Mouse (Mus musculus) ovary, postnatal 10 days (tissue): ENCODE data around the gene 2810004N23Rik.

Experiments used
- DNase-seq: peaks from one replicate; pipeline ENCODE4 v3.0.0; 2022; ENCODE audit warnings: low spot score

The 2810004N23Rik gene

DNA sequence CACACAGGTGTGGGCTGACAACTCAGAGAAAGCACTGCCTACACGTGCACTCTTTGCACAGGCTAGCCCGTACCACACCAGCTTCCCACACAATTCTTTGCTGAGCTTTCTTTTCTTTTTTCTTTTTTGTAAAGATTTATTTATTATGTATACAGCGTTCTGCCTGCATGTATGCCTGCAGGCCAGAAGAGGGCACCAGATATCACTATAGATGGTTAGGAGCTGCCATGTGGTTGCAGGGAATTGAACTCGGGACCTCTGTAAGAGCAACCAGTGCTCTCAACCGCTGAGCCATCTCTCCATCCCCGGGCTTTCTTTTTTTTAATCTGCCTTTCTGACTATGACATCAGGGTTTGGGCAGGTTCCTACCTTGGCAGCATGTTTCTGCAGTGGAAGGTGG is 39.4 kb downstream of the 2810004N23Rik start:
- no peak for DNase-seq

DNA sequence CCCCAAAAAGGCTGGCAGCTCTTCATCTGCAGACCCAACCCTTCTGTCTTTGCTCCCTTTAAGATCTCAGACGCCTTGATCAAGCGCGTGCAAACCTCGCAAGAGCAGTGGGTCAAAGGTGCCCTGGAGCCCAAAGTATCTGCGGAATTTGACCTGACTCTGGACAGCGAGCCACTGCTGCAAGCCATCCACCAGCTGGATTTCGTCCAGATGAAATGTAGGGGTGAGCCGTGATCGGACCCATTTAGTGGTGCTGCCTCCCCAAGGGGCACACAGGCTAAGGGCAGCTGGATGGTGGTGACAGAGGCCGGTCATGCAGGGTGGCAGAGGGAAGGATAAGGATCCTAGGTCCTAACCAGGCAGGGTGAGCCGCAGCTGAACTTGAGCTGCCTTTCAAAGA is 42.8 kb downstream of the 2810004N23Rik start:
- no peak for DNase-seq

DNA sequence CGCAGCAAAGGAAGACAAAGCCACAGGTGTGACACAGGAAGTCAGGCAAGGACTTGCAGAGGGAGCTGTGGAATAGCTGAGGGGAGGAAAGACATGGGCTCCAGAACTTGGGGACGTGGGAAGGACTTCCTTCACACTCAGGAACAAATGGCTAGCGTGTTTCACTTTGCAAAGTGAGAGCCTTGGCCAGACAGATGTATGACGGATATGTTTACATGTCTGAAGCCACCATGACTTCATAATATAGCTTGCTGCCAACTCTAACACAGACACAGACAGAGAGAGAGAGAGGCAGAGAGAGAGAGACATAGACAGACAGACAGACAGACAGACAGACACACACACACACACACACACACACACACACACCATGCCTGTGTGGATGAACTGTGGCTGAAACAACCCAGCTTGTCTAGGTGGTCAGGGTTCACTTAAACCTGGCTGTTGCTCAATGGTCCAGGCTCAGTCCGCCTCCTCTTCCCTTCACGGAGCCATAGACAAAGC is 43.3 kb downstream of the 2810004N23Rik start:
- no peak for DNase-seq

DNA sequence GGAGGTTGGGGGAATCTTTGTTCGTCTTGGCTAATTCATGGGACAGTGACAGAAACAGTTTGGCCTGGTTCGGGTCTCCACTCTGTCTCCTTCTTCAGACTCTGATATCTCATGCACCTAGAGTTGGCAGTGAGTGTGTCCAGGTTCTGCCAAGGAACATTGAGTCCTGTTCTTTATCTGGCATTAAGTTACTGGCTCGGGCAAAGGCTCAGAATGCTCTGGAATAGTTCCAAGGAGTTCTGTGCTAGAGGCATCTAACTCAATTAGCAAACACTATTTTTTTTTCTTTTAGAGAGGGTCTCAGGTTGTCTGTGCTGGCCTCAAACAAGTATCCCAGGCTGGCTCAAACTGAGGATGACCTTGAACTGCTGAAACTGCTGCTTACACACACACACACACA is 45.6 kb downstream of the 2810004N23Rik start:
- DNase-seq = no peak

DNA sequence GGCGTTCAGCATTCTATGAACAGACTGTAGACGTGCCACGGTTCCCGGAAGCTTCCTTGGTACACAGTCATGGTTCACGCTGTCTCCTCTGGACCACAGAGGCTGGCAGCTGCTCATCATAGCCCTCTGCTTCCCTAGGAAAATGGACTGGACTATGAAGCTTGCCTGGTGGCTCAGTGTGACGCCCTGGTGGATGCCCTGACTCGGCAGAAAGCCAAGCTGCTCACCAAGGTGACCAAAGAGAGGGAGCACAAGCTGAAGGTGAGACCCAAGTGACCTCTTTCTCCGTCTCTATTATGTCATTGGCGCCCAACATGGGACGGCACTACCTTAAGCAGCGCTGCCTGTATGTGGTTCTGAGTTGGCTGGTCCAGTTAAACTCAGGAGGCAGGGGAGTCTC is 46.1 kb downstream of the 2810004N23Rik start:
- DNase-seq = no peak

DNA sequence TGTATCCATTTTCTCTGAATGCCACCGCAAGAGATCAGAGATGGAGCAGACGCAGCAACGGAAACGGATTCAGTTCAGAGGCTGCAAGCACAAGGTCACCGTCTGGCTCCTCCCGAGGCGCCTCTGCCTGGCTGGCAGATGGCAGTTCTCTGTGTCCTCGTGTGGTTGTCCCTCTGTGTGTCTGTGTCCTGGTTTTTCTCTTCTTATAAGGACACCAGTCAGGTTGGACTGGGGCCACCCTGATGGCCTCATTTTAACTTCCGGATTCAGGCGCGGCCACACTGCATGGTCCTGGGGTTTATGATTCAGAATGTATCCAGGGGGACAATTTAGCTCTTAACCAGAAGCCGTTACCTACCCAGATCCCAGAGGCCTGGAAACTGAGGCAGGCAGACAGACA is 47.0 kb downstream of the 2810004N23Rik start:
- DNase-seq = no peak

DNA sequence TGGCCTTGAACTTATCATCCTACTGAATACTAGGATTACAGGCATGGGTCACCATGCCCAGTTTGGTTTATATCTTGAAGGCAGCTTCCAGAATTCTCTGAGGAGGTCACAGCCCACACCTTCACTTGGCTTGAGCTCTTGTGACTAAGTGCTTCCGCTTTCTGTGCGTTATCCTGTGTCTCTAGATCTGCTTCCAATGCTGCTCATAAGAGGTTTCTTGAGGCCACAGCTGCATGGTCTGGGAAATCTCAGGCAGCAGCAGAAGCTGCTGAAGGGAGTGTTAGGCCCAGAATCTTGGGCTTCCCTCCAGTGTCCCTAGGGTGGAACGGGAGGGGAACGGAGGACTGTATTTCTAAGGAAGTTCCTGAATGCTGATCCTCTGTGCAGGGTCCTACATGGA is 49.6 kb downstream of the 2810004N23Rik start:
- no peak for DNase-seq

DNA sequence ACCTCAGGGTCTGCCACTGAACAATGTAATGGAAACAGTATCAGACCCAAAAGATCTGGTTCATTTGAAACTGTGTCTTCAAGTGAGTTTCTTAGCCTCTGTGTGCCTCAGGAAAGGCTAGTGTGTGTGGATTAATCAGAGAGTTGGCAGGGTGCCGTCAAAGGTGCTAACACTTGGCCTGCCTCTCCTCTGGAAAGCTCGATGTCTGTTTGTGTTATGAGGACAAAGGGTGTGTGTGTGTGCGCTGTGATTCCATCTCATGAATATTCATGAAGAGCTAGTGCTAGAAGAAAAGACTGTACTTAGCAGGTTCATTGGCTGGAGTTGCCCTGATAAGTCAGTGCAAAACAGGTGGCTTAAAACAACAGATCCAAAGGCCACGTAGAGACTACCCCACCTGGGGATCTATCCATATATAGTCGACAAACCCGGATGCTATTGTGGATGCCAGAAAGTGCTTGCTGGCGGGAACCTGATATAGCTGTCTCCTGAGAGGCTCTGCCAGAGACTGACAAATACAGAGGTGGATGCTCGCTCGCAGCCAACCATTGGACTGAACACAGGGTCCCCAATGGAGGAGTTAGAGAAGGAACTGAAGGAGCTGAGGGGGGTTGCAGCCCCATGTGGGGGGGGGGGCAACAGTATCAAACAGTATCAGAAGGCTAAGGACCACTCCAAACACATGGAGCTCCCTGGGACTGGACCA is 52.1 kb downstream of the 2810004N23Rik start:
- no peak for DNase-seq

DNA sequence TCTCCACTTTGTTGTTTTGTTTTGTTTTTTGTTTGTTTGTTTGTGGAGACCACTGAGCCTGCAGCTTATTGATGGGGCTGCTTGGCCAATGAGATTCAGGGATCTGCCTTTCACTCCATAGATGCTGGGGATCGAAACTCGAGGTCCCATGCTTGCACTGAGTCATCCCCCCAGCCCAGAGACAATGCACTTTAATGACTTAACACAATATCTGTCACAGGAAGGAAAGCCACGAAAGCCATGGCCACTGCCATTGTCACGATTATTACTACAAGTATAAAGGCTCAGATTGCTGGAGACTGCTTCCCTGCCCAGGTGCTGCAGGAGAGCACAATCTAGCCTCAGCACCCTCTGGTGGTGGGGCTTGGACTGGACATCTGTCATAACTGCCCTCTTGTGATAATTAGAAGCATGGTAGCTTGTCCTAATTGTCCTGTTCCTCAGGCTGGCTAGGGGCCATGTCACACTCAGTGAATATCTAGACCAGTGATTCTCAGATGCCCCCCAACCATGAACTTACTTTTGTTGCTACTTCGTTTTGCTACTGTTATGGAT is 52.8 kb downstream of the 2810004N23Rik start:
- DNase-seq = no peak

DNA sequence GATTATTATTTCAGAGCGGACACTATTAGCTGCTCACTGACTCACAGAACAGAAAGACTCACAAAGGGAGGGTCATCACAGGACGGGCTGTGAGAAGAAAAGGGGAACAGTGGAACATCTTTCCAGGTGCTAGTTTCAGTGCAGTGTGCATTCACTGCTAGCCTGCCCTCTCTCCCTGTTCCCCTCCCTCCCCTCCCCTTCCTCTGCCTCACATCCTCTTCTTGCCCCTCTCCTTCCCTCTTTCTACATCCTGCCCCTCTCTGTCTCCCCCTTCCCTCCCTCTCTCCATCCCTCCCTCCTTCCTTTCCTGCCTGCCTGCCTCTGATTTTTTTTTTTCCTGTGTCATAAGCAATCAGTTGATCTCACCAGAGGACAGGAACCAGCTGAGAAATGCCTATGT is 53.5 kb downstream of the 2810004N23Rik start:
- no peak for DNase-seq

DNA sequence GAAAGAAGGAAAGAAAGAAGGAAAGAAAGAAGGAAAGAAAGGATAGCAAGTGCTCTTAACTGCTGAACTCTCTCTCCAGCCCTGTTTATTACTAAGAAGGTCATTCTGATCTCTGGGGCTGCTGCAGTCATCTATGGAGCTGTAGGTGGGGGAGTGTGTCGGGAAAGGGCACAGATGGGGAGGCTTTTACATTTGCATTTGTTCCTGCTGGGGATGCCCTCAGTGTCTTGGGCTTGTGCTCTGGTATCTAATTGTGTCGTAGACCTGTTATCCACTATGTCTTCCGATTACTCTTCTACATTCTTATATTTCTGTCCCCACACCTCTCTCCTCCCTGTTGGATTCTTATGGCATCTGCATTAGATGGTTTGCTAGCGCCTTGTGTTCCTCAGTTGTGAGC is 56.9 kb downstream of the 2810004N23Rik start:
- DNase-seq = no peak

DNA sequence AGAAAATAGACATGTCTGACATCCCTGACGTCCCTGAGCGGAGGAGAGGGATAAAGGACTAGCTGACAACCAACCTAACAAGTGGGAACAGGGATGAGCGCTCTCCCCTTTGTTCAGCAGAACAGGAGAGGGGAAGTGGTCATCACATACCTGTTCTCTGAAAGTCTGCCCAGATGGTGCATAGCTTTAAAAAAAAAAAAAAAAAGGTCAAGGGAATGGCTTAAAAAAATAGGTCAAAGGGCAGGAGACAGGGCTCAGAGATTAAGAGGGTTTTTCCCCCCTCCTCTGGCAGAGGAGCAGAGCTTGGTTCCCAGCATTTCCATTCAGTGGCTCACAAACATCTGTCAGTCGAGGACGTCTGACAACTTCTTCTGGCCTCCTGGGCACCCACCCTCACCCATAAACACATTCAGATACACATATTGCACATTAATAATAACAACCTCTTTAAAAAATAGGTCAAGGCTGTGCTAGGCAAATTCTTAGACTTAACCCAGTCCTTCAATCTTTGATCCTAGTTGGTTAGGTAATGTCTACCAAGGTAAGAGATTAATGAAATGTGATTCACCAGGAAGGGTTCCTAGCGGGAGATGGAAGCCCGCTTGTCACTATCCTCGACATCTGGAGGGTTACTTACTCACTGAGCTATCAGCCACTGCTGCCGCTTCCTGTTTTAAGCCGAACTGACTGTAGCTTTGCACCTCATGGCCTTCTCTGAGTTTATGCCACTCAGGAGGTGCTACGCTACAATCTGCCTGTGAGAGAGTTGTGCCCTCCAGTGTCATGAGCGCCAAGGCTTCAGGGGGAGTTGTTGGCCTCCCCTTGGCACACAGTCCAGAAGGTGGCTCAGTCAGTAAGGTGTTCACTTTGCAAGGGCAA is 58.9 kb downstream of the 2810004N23Rik start:
- DNase-seq = no peak

DNA sequence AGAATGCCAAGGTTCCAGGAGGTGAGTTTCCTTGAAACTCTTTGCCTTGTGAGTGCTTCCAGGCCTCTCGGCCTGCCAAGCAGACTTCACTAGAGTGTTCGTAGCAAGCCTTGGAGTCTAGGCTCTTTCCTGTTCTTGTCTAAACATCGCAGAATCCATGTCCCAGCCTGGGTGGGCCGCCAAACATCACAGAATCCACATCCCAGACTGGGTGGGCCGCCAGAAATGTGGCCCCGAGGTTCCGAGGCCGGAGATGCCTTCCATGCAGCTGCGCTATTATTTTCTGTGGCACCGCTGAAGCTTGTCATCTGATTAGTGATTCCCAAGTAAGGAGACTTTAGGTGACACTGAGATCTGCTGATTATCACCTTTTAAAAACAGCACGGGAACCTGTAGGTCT is 62.4 kb downstream of the 2810004N23Rik start:
- no peak for DNase-seq

DNA sequence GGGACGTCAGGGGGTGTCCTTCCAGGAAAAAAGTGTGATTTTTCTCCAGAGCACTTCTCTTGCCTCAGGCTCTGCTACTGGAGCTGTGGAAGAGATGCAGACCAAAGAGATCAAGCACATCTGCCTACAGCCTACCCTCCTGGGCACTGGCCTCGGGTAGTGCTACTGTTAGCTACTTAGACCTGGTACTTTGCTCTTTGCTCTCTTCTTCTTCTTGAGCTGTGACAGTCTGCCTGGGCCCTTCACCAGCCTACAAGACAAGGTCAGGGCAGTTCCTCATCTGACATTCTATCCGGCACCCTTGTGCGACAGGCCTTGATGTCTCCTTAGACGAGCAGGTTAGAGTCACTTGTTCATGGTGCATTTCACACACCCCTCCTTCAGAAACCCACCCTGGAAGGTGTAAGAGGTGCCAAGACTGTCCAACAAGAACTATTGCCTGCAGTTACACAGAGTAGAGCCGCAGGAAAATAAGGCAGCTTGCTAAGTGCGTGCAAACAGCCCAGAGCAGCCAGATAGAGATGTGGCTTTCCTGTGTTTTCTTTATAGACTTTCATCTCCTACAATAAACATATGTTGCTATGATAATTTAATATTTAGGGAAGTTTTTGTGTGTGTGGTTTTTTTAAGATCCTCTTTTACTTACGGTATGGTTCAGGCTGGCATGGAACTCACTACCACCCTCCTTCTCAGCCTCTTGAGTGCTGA is 67.0 kb downstream of the 2810004N23Rik start:
- no peak for DNase-seq

DNA sequence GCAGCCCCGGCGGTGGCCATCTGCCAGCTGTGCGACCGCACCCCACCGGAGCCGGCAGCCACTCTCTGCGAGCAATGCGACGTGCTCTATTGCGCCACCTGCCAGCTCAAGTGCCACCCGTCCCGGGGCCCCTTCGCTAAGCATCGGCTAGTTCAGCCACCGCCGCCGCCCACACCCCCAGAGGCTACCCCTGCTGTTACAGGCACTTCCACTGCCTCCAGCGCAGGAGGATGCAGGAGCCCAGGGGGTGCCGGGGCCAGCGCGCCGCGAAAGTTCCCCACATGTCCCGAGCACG is 68.5 kb downstream of the 2810004N23Rik start:
- DNase-seq = peak; percentile 18

DNA sequence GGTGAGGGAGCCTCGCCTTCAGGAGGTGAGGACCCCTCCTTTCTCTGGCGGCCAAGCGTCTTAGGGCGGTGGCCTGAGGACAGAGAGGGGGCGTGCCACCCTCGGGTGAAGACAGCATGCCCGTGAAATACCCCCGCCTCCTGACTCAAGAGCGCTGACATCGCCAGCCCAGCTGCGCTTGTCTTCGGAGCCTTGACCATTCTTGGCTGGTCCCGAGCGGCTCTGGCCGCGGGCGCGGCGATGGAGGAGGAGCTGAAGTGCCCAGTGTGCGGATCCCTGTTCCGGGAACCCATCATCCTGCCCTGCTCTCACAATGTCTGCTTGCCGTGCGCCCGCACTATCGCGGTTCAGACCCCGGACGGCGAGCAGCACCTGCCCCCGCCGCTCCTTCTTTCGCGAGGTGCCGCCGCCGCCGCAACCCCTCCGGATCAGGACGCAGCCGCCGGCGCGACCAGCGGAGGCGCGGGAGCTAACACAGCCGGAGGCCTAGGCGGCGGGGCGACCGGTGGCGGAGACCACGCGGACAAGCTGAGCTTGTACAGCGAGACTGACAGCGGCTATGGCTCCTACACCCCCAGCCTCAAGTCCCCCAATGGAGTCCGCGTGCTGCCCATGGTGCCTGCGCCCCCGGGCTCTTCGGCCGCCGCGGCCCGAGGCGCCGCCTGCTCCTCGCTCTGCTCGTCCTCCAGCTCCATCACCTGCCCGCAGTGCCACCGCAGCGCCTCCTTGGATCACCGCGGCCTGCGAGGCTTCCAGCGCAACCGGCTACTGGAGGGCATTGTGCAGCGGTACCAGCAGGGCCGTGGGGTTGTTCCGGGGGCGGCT is 69.0 kb downstream of the 2810004N23Rik start:
- DNase-seq = no peak

DNA sequence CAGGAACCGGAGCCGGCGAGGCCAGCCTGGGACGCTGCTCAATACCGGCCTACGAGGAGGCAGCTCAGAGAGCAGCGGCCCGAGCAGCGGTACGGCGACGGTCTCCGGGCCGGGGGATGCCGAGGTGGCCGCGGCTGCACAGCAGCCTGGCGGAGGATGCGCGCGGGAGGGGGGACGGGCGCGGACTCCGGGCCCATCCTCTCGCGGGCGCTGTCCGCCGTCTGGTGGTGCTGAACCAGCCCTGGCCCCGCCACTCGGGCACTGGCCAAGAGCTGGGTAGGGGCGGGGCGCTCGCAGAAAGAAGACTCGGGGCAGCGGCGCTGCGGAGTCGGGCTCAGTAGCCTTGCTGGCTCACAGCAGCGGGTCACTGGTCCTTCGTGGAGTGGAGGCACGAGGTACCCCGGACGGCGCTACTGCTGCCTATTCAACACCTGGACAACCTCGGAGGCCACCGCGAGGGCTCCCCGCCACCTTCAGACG is 69.7 kb downstream of the 2810004N23Rik start:
- DNase-seq = peak; percentile 96

DNA sequence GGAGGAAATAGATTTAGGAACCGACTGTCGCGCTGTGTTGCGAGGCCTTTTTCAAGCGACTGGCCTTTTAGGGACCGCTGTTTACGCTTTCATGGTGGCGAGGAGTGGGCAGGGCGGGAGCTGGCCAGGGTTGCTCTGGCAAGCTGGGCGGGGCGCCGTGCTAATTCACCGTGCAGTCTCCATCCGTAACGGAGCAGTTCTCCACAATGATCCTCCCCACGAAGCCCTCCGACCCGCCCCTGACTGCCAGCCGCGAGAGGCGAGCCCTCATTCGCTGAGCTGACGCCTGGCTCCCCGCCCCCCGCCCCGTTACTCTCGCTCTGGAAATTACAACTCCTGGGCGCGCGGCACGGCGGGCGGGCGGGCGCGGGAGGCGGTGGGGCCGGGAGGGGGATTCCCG is 70.2 kb downstream of the 2810004N23Rik start, which contains the start of gene Trim67:
Gene Trim67, plus strand, starts transcription at position 385 of the 400 bp plus-strand sequence.
- no peak for DNase-seq

DNA sequence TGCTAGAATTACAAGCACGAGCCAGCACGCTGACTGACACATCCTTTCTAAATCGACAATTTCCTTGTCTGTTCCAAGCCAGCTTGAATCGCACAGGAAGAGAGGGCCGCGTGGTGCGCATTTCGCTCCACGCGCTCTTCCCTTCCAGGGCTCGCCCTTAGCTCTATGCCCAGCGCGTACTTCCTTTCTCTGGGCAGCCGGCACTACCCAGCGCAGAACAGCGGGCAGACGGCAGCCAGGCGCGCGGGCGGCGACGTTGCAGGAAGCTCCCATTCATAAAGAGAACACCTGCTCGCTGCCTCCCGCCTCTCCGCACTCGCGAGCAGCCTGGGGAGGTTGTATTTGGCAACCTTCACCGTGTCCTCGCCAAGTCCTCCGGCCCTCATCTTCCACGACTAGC is 70.7 kb downstream of the 2810004N23Rik start:
- no peak for DNase-seq

DNA sequence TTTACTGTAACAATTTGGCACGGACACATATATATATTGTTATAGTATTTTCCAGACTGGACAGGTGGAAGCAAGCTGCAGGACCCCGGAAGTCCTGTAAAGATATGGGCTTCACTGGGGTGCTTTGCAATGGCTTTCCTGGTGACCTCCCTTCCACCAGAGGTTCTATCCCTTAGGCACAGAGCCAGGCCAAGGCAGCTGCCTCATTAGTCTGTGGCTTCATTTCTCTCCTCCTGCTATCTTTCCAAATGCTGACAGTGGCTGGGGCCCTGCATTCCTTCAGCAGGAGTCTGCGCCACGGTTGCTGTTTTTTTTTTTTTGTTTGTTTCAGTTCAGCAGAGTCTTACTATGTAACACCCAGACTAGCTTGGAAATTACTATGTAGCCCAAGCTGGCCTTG is 71.2 kb downstream of the 2810004N23Rik start:
- DNase-seq = no peak

DNA sequence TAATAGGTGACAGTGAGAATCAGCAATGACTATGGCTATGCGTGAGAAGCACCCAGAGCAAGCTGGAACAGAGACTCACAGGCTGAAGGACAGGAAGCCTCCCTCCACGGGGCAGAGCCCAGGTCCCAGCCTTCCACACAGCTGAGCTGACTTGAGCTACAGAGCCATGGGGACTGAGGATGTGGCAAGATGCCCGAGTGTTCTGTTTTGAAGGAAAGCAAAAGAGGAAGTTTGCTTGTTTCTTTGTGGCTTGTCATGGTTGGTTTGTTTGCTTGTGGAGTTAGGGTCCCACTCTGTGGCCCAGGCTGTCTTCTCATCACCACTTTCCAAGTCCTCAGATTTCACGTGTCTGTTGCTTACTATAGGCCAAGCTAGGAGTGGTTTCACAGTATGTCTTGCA is 72.2 kb downstream of the 2810004N23Rik start:
- DNase-seq = no peak
